18 mouse cellular contexts compared by ENCODE assay signal in genomic region chr10:112000568-112000967, GRCm38 (mm10). TPM values are rescaled to one million over a fixed set of nuclear protein-coding genes. Genes with fewer than 3 reads are reported as not detected.
A peak's percentile ranks its signal among the peaks of the same experiment; 100 is the strongest.
DNase-seq lines count a peak whose midpoint lies in the region; ATAC-seq and TF ChIP-seq lines count a peak whose summit lies in the region.
"Had no signal": no experiment of that assay in that cellular context is flagged by ENCODE, and none has a peak within 500 bp of the region (broad histone marks: within the 10 kb centered on the region; RNA-seq: fewer than 3 reads in every experiment).

No protein-coding gene starts in this region.

- H3K4me2 ChIP-seq in liver, embryonic 14.5 days (ENCODE audit: low read depth): no peak overlapping the region
- H3K4me2 ChIP-seq in forebrain, postnatal 0 days (ENCODE audit: low read depth): no peak overlapping the region
- H3K4me2 ChIP-seq in midbrain, postnatal 0 days (ENCODE audit: low read depth, low read length, poor library complexity, severe bottlenecking): no peak overlapping the region
- H3K4me2 ChIP-seq: heart, embryonic 13.5 days had no signal

- ATAC-seq in common myeloid progenitor, adult 5-6 weeks (replicated peaks; ENCODE audit: low read depth, poor library complexity, severe bottlenecking): peak; percentile 43
- no peak for ATAC-seq in liver, embryonic 14.5 days (ENCODE audit: insufficient read depth)
- ATAC-seq in forebrain, postnatal 0 days: no peak
- ATAC-seq in midbrain, postnatal 0 days (ENCODE audit: low FRiP score): no peak
- ATAC-seq: hindbrain, postnatal 0 days had no signal

- 0 out of 2 replicates have a peak, but pooled peaks have one; percentile 6 for TF ChIP-seq EP300 in liver, embryonic 14.5 days (IDR thresholded peaks at IDR 0.05; ENCODE audit: low read depth)

- no peak overlapping the region for H3K27ac ChIP-seq in liver, embryonic 14.5 days
- no peak overlapping the region for H3K27ac ChIP-seq in forebrain, postnatal 0 days (ENCODE audit: low read depth, low read length)
- H3K27ac ChIP-seq in midbrain, postnatal 0 days (ENCODE audit: low read depth, low read length): no peak overlapping the region
- H3K27ac ChIP-seq: forebrain, embryonic 10.5 days; heart, embryonic 13.5 days; hindbrain, postnatal 0 days had no signal

- DNase-seq in thymus, postnatal 25 days: peak; percentile 12
- no peak for DNase-seq in thymus, postnatal 10 days (ENCODE audit: low spot score in 2 of 2)
- DNase-seq in liver, embryonic 14.5 days (ENCODE audit: low read depth in 3 of 3, low spot score in 3 of 3): no peak
- DNase-seq in forebrain, postnatal 0 days: no peak
- no peak for DNase-seq in testis, postnatal 14 days (ENCODE audit: low spot score)
- DNase-seq in midbrain, postnatal 0 days (ENCODE audit: low spot score): no peak
- no peak for DNase-seq in left cerebral cortex, postnatal 14 days (ENCODE audit: low spot score in 2 of 2)
- DNase-seq: kidney, postnatal 10 days; layer of hippocampus, postnatal 36 days had no signal

- no peaks in the 10 kb centered on the region for H3K27me3 ChIP-seq in liver, embryonic 14.5 days (ENCODE audit: control insufficient read depth, insufficient read depth, low read length)
- H3K27me3 ChIP-seq in forebrain, postnatal 0 days (ENCODE audit: insufficient read depth, low read length): no peaks in the 10 kb centered on the region
- H3K27me3 ChIP-seq in midbrain, postnatal 0 days (ENCODE audit: insufficient read depth, low read length): no peaks in the 10 kb centered on the region
- H3K27me3 ChIP-seq: heart, embryonic 13.5 days had no signal

- no peak overlapping the region for H3K4me3 ChIP-seq in liver, embryonic 14.5 days (ENCODE audit: insufficient read depth in 1 of 2, low read depth in 2 of 2, low read length in 2 of 2)
- H3K4me3 ChIP-seq in forebrain, postnatal 0 days (ENCODE audit: low read depth, low read length): no peak overlapping the region
- no peak overlapping the region for H3K4me3 ChIP-seq in midbrain, postnatal 0 days (ENCODE audit: low read depth, low read length)
- H3K4me3 ChIP-seq: forebrain, embryonic 10.5 days; heart, embryonic 13.5 days had no signal

- no peak for TF ChIP-seq CTCF in liver, embryonic 14.5 days (IDR thresholded peaks at IDR 0.05; ENCODE audit: low read depth)
- no peak for TF ChIP-seq CTCF in forebrain, postnatal 0 days (IDR thresholded peaks at IDR 0.05; ENCODE audit: low read depth)
- no peak for TF ChIP-seq CTCF in midbrain, postnatal 0 days (IDR thresholded peaks at IDR 0.05)

- H3K4me1 ChIP-seq in liver, embryonic 14.5 days (replicated peaks; ENCODE audit: control insufficient read depth in 2 of 2, insufficient read depth in 2 of 2, low read length in 1 of 2): peaks cover 18 to 30% of the 10 kb centered on the region in 2 experiments
- no peaks in the 10 kb centered on the region for H3K4me1 ChIP-seq in forebrain, postnatal 0 days (ENCODE audit: insufficient read depth)
- H3K4me1 ChIP-seq in midbrain, postnatal 0 days (ENCODE audit: insufficient read depth, low read length): no peaks in the 10 kb centered on the region
- H3K4me1 ChIP-seq: forebrain, embryonic 10.5 days had no signal

- H3K9ac ChIP-seq in liver, embryonic 14.5 days (replicated peaks): no peak overlapping the region
- no peak overlapping the region for H3K9ac ChIP-seq in forebrain, postnatal 0 days
- H3K9ac ChIP-seq in midbrain, postnatal 0 days (replicated peaks; ENCODE audit: low read length, poor library complexity, severe bottlenecking): no peak overlapping the region
- H3K9ac ChIP-seq: heart, embryonic 13.5 days had no signal

- intact Hi-C loops in left cerebral cortex, postnatal 14 days (cut with DNase I): no loop called here

- H3K36me3 ChIP-seq in liver, embryonic 14.5 days (replicated peaks; ENCODE audit: control insufficient read depth, insufficient read depth, low read depth): no peaks in the 10 kb centered on the region
- no peaks in the 10 kb centered on the region for H3K36me3 ChIP-seq in forebrain, postnatal 0 days (ENCODE audit: insufficient read depth)
- no peaks in the 10 kb centered on the region for H3K36me3 ChIP-seq in midbrain, postnatal 0 days (ENCODE audit: insufficient read depth, low read length)
- H3K36me3 ChIP-seq: forebrain, embryonic 10.5 days; heart, embryonic 13.5 days had no signal

- H3K9me3 ChIP-seq in liver, embryonic 14.5 days (ENCODE audit: control insufficient read depth, low read length): no peaks in the 10 kb centered on the region
- no peaks in the 10 kb centered on the region for H3K9me3 ChIP-seq in forebrain, postnatal 0 days (ENCODE audit: low read length)
- H3K9me3 ChIP-seq in midbrain, postnatal 0 days (ENCODE audit: low read length): no peaks in the 10 kb centered on the region
- H3K9me3 ChIP-seq: forebrain, embryonic 10.5 days; heart, embryonic 13.5 days had no signal

- WGBS in liver, embryonic 14.5 days (ENCODE audit: insufficient replicate concordance): 15% methylated on average over 5 of the region's 5 CpGs
- 86% methylated on average over 5 of the region's 5 CpGs for WGBS in forebrain, postnatal 0 days
- 89% methylated on average over 5 of the region's 5 CpGs for WGBS in midbrain, postnatal 0 days

RNA-seq across cellular contexts. Expression of gene Glipr1, which starts 1.9 kb away (rescaled TPM):
- total RNA-seq in common myeloid progenitor, adult 5-6 weeks (2017): 278 and 338 TPM in 2 replicates
- polyA plus RNA-seq in liver, embryonic 14.5 days (2012; rRNA removed): 8.0 and 9.7 TPM in 2 replicates
- polyA plus RNA-seq in liver, embryonic 14.5 days (2014; fragmentation: Nextera tagmentation; extraction: Ambion mirVana): 7.6 and 8.7 TPM in 2 replicates
- 0.48 and 0.85 TPM in 2 replicates for total RNA-seq in forebrain, postnatal 0 days (2014; rRNA removed)
- 1.9 and 2.0 TPM in 2 replicates for polyA plus RNA-seq in forebrain, postnatal 0 days (2015; fragmentation: Nextera tagmentation; extraction: Ambion mirVana)
- 0.49 and 2.7 TPM in 2 replicates for total RNA-seq in midbrain, postnatal 0 days (2014; rRNA removed)
- 0.85 and 1.2 TPM in 2 replicates for polyA plus RNA-seq in midbrain, postnatal 0 days (2015; fragmentation: Nextera tagmentation; extraction: Ambion mirVana)
- total RNA-seq in left cerebral cortex, postnatal 14 days (2021): under 1 TPM; 0.53 to 0.75 TPM
- total RNA-seq: hindbrain, postnatal 0 days had no signal

RNA-seq across cellular contexts. Expression of gene Krr1, which starts 28.1 kb away (rescaled TPM):
- total RNA-seq in common myeloid progenitor, adult 5-6 weeks (2017): 49.8 and 51.7 TPM in 2 replicates
- 5.3 and 9.9 TPM in 2 replicates for polyA plus RNA-seq in liver, embryonic 14.5 days (2012; rRNA removed)
- 22.1 and 24.8 TPM in 2 replicates for polyA plus RNA-seq in liver, embryonic 14.5 days (2014; fragmentation: Nextera tagmentation; extraction: Ambion mirVana)
- 32.5 and 38.2 TPM in 2 replicates for total RNA-seq in forebrain, postnatal 0 days (2014; rRNA removed)
- 30.5 and 30.8 TPM in 2 replicates for polyA plus RNA-seq in forebrain, postnatal 0 days (2015; fragmentation: Nextera tagmentation; extraction: Ambion mirVana)
- 26.2 and 27.5 TPM in 2 replicates for total RNA-seq in midbrain, postnatal 0 days (2014; rRNA removed)
- polyA plus RNA-seq in midbrain, postnatal 0 days (2015; fragmentation: Nextera tagmentation; extraction: Ambion mirVana): 27.5 and 27.9 TPM in 2 replicates
- 10 to 100 TPM; 31.0 to 33.5 TPM for total RNA-seq in left cerebral cortex, postnatal 14 days (2021)

RNA-seq across cellular contexts. Expression of gene Glipr1l1, which starts 59.4 kb away (rescaled TPM):
- total RNA-seq in common myeloid progenitor, adult 5-6 weeks (2017): not detected in 2 replicates
- not detected in 2 replicates for polyA plus RNA-seq in liver, embryonic 14.5 days (2012; rRNA removed)
- polyA plus RNA-seq in liver, embryonic 14.5 days (2014; fragmentation: Nextera tagmentation; extraction: Ambion mirVana): not detected in 2 replicates
- total RNA-seq in forebrain, postnatal 0 days (2014; rRNA removed): 0.46 and 0.76 TPM in 2 replicates
- 0.16 and 0.23 TPM in 2 replicates for polyA plus RNA-seq in forebrain, postnatal 0 days (2015; fragmentation: Nextera tagmentation; extraction: Ambion mirVana)
- total RNA-seq in midbrain, postnatal 0 days (2014; rRNA removed): 0.77 TPM in 1 of 2 replicates, not detected in the other
- polyA plus RNA-seq in midbrain, postnatal 0 days (2015; fragmentation: Nextera tagmentation; extraction: Ambion mirVana): 0.17 TPM in 1 of 2 replicates, not detected in the other
- total RNA-seq in left cerebral cortex, postnatal 14 days (2021): not detected
- total RNA-seq: gastrocnemius, adult 8-10 months; hindbrain, postnatal 0 days; layer of hippocampus, postnatal 36 days; liver, adult 2 months; megakaryocyte-erythroid progenitor cell, adult 5-6 weeks had no signal
- polyA plus RNA-seq: forebrain, embryonic 10.5 days; heart, embryonic 13.5 days; hindbrain, postnatal 0 days; liver, adult 2 months; neural tube, embryonic 11.5 days; urinary bladder, adult 2 months had no signal

Comparison
In these comparisons a context has a peak if more than half of its experiments do, and no peak if none do; other contexts are left out.
1. RNA of gene Glipr1, which starts 1.9 kb away (total RNA-seq): 278 to 338 TPM in common myeloid progenitor, adult 5-6 weeks; 0.53 to 0.75 TPM in left cerebral cortex, postnatal 14 days, 0.49 to 2.7 TPM in midbrain, postnatal 0 days and 0.48 to 0.85 TPM in forebrain, postnatal 0 days; every median in the first group is over 10 times any median in the second.